Mouse (Mus musculus) thymus, postnatal 14 days (tissue): ENCODE data around the gene Prdx5.

Experiments used
- DNase-seq: peaks from one replicate; pipeline ENCODE4 v3.0.0; 2021

The Prdx5 gene

DNA sequence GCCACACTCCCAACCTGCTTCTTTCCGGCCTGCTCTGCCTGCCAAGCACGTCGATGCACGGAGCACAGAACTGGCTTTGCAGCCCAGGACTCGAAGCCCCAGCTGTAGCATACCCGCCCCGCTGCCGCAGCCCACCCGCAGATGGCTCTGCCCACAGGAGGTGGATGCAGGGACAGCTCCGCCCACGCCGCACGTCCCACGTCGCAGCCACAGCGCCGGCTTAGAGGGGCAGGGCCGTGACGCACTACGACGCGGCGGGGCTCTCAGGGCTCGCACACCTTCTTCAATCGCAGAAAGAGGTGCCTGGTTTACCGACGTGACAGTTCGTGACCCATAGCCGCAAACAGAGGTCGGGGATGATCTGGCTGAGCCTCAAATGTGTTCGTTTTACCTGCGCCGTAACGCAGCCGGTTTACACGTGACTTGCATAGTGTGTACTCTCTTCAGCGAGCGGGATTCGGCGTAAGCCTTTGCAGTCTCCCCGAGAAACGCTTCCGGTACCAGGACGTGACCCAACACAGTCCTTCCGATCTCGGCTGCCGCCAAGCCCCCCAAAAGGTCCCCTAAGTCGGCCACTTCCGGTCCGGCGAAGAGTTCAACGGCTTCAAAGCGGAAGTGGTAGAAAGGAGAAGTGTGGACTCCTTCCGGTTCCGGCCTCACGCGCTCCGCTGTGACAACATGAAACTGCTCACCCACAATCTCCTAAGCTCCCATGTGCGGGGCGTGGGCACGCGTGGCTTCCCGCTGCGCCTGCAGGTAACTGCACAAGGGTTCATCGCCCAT, at the start of gene Prdx5, which contains the start of gene Trmt112:
Gene Prdx5 (minus strand): TSS at position 600 of the 783 bp plus-strand sequence.
Gene Trmt112 (plus strand): TSS at position 192 of the 783 bp plus-strand sequence.
- DNase-seq: peak; percentile 93

DNA sequence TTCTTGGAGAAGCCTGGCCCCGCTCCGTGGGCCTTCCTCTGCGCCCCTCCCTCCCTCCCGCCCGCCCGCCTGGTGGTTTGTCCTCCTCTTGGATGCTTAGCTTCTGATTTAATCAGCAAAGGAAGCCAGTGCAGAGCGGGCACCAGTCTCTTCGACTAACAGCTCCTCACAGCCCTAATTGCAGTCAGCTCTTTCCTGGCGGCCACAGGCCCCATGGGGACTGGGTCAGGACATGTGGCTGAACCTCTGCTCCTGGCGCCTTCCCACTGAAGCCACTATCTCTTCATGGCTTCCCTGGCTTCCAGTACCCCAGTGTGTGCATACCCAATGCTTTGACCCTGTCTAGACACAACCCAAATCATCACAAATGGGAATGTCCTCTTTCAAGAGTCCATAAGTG, 46.6 kb upstream of the Prdx5 start:
- no peak for DNase-seq

DNA sequence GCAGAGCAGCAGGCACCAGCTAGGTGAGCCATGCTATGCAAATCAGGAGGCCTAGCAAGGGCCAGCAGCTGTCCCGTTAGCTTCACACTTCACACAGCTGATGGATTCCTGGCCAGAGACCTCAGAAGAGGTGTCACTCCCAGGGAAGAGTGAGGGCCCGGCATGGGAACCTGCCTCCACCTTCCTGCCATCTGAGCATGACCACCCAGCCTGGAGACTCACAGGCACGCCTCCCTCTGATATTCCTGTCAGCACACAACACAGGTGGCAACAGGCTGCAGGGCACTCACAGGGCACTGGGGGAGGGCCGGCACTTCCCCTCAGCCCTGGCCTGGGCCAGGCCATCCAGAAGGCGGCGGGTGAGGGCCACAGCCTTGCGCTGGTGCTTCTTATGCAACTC, 45.5 kb upstream of the Prdx5 start:
- no peak for DNase-seq

DNA sequence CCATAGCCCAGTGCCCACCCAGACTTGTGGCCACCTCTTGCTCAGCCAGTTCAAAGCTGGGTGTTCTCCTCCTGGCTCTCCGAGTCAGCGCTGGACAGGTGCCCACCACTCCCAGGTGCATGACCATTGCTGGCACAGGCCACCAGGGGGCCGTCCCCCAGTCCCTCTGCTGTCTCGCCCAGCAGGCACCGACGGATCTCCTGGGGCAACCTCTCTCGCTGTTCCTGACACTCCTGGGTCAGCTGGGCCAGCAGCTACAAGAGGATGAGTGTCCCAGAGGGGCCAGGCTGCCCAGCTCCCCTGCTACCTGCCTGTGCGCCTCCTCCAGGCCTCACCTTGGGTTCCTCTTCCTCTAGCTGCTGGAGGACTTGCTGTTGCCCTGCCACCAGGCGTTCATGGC, 44.1 kb upstream of the Prdx5 start:
- DNase-seq: peak; percentile 51

DNA sequence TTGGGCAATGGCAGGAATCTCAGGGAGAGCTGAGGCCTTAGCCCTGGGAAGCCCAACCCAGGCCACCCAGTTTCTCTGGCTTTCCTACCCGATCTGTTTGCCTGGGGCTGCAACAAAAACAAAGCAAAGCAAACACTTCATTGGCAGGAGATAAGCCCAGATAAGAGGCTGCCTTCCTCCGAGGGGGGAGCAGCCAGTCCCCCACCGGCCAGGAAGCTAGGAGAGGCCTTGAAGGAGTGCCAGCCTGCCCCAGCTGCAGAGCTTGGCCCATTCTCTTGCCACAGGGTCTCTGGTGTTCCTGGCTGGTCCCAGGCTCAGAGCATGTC, 42.8 kb upstream of the Prdx5 start:
- peak; percentile 53 for DNase-seq

DNA sequence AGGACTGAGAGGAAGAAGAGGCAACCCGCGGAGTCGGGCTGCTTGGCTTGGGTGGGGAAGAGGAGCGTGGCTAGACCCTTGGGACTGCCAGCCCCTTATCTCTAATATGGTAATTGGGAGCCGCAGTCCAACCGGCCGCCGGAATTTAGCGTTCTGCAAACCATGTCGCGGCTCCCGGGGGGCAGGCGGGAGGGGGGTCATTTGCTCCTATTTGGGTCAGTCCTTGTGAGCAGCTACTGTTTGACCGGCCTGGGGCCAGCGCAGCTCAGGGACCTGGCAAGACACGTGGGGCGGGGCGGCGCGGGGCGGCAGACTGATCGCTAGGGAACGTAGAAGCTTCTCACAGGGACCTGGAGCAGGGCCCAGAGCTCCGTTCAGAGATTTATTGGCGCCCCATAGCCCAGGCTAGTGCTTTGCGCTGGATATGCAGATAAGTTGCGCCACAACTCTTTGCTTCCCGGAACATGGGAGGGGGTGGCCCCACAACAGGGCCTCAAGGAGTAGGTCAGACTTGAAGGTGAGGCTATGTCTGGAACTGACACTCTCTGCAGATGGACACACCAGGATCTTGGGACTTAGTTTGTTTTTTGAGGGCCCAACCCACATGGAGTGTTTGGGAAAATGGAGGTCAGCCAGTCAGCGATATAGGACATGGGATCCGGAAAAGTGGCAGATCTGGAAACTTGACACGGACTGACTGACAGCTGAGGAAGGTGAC, 42.2 kb upstream of the Prdx5 start:
- peak; percentile 65 for DNase-seq

DNA sequence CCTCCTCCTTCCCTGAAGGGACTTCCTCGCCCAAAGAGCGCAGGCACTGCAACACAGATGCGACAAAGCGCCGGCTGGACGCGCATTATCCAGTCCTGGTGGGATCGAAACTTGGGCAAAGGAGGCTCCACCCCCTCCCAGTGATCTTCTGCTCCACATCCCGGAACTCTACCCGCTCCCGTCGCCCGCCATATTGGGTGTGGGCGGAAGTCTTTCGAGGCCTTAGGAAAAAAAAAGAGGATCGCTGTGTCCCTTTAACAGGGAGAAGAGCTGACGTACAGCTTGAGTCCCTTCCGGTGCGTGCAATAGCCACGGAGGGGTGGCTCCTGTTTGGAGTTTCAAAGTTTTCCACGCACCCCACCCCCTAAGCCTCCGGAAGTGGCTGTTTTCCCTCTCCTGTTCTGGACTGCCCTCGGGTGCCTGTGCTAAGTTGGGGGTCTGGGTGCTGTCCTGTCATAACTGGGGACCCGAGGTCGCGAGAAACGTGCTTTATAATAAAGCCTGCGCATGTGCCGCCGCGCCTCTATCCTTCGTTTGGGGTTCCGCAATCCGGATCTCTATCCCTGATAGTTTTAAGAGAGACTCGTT, 41.6 kb upstream of the Prdx5 start:
- DNase-seq: peak; percentile 85

DNA sequence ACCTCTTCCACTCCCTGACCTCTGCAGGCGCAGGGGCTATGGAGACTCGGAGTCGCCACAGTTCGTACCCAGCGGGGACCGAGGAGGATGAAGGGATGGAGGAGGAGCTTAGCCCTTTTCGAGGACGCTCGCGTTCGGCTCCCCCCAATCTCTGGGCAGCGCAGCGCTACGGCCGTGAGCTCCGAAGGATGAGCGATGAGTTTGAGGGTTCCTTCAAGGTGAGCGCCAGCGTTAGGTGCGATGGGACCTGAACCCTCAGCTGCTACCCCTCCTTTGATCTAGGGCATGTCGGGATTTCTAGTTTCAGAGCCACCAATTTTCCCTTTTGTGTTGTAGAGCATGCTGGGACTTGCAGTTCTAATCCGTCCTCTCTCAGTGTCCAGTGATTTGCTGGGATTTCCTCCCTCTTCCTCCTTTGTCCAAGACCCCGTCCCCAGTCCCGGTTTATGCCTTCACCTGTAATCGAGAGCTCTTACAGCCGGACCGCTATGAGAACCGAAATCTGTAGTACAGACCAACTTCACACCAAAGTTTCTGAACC, 40.8 kb upstream of the Prdx5 start:
- DNase-seq: peak; percentile 55

DNA sequence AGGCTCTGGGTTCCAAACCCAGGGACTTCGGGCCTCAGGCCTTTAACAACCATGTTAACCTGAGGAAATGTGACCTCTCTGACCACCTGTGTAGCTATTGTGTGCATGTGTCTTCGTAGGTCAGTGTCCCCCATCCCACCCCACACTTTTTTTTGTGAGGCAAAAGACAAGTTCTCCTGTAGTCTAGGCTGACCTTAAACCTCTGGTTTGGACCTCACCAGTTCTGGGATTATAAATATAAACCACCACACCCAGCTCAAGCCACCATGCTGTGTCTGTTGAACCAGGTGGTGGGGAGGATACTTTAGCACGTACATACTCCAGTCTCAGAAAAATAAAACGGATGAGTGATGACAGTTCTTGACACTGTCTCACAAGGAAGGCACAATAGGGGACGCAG, 40.0 kb upstream of the Prdx5 start:
- DNase-seq: no peak

DNA sequence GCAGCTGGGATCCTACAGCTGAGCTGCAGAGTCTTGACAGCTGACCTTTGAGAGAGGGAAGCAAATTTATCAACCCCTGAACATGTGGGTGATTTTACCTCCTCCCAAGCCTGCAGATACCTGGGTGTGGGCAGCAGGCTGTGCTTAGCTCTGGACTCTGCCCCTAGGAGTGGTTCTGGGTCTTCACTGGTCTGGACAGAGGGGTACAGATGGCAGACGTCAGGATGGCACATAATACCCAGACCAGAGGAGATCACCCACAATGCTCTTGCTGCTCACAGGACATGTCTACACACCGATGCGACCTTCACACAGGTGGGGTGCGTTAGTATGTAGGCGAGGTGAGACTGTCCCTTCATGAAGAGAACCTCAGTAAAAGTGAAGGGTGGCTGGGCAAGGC, 39.6 kb upstream of the Prdx5 start:
- no peak for DNase-seq

DNA sequence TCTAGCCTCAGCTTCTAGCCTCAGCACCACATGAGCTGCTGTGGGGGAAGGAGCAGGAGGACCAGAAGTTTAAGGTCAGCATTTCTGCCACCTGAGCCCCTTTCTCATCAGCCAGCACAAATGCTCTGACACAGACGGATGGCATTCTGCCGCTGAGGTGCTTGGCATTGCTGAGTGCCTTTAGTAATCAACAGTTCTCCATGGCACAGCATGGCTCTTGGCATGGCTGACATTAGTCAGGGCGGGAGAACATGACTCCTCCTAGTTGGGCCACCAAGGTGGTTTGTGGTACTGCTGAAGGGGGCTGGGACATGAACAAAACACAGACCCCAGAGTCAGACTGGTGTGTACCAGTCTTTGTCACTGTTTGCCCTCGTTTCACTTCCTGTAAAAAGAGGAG, 38.3 kb upstream of the Prdx5 start:
- DNase-seq: no peak

DNA sequence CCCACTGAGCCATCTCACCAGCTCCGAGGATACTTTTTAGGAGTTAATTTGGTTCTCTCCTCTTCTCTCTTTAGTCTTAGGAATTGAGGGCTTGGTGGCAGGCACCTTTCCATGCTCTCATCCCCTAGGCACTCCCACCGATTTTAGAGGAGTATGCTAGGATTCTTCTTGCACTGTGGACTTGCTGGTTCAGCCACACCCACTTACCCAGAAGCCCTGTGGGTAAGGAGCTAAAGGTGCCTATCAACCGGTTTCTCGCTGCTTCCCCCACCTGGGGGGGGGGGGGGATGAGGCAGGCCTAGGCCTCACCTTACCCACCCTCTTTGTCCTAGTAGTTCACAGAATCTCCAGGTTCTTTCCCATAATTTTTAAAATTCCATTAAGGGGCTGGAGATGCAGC, 37.8 kb upstream of the Prdx5 start:
- DNase-seq: no peak

DNA sequence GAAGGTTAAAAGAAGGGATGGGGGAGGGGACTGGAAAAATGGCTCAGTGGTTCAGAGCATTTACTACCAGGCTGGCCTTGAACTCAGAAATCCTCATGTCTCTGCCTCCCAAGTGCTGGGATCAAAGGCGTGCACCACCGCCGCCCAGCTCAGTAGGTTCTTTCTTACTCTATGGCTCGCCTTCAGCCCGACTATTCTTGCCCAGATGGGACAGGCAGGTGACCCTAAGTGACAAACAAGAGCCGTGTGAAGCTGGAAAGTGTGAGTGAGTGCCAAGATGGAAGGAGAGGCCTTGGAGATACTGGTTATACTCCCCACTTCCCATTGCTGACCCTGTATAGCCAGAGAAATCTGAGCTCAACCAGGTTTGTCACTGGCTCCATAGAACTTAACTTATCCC, 33.8 kb upstream of the Prdx5 start:
- no peak for DNase-seq

DNA sequence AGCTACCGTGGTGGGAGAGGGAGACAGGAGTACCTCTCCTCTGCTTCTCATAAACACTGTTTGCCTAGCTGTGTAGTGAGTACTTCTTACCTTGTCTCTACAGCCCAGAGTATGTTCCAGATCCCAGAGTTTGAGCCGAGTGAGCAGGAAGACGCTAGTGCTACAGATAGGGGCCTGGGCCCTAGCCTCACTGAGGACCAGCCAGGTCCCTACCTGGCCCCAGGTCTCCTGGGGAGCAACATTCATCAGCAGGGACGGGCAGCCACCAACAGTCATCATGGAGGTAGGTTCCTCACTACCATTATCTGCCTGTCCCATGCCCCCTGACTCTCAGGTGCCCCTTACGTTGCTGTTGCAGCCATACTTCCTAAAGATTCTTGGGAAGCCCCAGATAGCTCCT, 32.9 kb upstream of the Prdx5 start:
- DNase-seq: peak; percentile 22

DNA sequence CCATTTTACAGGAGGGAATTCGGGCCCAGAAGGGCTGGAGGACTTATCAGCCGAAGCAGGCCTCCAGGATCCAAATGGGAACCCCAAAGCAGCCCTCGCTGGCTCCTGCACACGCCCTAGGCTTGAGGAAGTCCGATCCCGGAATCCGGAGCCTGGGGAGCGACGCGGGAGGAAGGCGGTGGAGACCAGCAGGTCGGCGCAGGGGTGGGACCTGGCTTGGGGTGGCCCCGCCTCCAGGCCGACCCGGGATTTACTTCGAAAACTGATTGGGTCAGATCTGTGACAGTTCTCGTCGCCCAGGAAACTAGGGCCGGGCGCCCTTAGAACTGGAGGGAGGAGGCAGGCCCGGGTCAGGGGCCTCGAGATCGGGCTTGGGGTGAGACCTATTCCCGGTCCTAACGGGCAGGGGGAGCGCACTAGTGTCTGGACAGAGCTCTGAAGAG, 32.4 kb upstream of the Prdx5 start, which contains the start of gene Gpr137:
Gene Gpr137 (minus strand): TSS at position 232 of the 443 bp plus-strand sequence.
- DNase-seq: peak; percentile 96

DNA sequence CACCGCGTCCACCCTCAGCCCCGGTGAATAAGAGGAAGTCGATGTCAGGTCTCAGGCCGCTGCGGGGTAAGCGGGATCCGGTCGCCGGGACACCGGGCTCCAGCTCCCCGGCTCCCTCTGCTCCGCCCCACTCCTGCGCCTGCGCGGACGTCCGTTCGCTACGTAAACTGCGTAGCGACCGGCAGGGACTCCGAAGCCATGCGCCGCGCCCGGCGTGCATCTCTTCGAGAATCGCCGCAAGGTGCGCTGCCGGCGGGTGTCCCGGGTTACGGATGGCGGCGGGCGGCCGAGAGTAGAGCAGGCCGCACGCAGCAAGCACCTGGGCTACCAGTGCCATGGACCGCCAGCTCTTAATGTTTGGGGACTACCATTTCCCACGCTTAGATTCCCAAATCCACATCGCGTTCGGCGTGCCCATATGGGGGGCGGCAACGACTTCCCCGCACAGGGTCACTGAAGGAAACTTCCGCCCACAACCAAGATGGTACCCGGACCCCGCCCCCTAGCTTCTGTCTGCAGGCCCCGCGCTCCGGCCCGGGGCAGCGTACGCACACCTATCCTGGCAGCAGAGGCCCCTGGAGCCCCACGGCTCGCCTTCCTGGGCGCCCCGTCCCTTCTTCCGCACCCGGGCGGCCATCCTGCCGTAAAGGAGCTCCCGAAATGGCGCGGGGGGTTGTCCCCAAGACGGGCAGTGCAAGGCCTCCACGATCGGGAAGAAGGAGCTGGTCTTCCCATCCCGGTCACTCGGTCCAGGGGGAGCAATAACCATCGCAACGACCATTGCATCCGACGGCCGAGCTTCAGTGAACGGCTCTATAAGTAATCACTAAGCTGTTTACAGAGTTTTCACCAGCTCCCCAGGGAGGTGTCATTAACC, 31.7 kb upstream of the Prdx5 start, which contains the start of gene Bad:
Gene Bad (plus strand): TSS at position 490 of the 877 bp plus-strand sequence.
- DNase-seq: peak; percentile 95

DNA sequence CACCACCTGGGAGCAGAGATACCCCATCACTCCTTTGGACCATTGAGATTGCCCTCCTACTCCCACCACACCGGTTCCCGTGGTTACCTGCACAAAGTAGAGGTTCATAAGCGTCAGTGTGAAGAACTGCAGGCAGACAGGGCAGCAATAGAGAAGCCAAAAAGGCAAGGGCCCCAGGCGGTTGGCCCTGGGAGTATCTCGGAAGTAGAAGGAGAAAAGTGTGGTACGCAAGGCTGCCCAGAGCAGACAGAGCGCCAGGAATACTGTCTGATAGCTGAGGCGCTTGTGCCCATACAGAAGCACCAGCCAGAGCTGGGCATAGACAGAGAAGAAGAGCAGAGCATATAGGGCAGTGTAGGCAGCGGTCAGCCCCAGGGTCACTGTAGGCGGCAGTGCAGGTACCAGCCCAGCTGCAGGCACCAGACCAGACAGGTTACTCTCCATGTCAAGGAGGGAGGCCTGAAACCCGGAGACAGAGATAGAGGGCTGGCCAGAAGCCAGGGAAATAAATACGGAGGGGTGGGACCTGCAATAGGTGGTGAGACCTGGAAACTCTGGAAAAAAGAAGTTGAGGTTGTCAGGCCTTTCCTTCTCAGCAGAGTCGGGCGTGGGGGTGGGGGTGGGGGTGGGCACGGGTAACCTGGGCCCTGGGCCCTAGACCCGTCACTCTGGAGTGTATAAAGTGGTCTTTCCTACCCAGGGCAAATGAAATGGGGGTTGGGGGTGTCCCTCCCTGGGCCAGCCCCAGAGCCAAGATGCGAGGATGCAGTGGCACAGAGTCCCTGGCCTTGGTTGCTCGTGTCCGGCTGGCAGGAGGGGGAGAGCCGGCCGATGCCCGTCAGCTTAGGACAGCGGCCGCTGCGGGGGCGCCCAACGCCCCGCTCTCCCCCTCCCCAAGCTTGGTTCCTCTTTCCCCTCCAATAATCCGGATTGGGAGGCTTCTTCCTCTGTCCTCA, 30.8 kb upstream of the Prdx5 start:
- DNase-seq: no peak

DNA sequence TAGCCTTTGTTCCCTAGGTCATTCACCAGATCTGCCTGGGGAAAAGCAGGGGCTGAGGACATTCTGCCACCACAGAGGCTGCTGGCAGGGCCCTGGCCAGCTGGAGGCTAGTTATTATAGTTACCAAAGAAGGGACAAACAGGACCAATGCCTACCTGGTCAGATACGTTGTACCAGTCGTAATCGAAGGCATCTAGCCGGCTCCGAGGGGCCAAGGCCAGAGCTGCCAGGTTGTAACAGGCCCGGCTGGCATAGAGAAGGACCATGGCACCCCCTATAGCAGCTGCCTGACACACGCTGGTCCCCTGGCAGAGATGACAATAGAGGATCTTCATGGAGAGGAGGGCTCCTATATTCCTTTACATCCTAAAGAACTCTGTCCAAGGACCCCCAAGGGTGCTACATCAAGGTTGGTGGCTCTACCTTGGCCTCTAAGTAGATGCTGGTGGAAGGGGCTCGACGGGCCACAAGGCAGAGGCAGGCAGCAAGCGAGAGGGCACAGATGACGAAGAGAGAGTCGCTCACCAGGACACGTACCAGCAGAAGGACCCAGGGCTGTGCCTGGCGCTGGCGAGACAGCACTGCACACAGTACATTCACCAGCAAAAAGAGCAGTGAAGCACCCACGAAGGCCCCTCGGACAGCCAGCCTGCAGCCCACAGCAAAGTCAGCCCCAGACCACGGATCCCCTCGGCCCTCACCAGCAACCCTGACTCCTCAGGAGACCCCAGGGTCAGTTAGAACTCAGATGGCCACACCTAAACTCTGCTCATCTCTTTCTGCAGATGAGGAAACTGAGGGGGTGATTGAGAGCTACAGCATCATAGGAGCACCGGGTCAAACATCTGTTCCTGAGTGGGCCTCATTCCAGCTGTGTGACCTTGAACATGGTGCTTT, 29.4 kb upstream of the Prdx5 start:
- DNase-seq: no peak

DNA sequence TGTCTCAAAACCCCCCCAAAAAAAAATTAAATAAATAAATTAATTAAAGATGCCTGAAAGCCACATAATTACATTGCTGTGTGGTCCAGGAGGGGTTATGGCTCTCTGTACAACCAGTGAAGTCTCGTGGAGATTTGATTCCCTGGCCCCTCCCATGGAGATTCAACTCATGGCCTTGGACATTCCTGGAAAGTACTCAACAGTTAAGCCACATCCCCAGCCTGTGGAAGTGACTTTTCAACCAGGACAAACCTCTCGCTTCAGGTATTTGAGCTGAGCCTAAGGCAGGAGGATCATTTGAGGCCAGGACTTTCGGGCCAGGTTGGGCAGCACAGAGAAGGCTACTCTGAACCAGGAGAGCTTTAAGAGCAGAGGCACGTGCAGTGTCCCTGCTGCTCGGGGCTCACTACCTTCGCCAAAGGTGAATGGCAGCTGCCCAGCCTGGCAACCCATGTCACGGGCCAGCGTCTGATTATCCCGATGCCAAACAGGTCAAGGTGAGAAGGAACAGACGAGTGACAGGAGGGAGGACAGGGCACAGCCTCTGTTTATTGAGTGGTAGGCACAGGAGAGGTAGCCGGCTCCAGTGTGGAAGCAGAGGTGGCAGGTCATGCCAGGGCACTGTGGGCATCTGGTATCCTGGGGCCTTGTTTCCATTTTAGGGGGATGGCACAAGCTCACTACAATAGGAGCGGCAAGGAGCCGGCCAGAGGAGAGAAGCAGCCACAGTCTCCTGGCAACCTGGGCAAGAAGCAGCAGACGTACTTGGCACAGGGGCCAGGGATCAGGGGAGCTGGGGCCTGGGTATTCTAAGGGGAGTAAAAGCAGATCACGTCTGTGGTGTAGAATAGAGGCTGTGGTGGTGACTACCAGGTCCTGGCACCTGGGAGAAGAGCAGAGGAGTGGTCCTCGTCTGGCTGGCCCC, 27.9 kb upstream of the Prdx5 start:
- no peak for DNase-seq
